Mouse (Mus musculus): ENCODE measurements around the gene Cd200r2.

- no peak for TF ChIP-seq EP300 (IDR thresholded peaks at IDR 0.05; ENCODE audit: low read depth)
- no peak for TF ChIP-seq CTCF (IDR thresholded peaks at IDR 0.05; ENCODE audit: low read depth)
Observed at GRCm38 (mm10) chr16:44832286-44832685, 34.6 kb upstream of the Cd200r2 start.
